Mouse (Mus musculus): ENCODE data around the gene Cox10.

The Cox10 gene

DNA sequence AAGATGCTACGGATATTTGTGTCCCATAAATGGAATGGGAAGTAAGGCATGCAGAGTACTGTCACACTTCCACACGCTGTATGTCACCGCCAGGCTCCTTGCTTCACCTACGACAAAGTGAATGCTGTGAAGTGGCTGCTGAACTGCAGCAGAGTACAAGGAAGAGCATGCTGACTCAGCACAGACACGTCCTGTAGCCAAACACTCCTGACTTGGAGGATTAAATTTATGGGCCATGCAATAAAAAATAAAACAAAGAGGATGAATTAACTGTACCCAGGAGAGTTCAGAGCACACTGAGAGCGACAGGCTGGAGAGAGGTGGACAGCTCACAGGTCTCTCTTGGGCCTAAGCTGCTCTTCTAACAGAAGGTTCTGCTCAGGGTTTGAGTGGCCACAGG is 79.8 kb downstream of the Cox10 start:
- no peak for DNase-seq (ENCODE audit: low spot score)

DNA sequence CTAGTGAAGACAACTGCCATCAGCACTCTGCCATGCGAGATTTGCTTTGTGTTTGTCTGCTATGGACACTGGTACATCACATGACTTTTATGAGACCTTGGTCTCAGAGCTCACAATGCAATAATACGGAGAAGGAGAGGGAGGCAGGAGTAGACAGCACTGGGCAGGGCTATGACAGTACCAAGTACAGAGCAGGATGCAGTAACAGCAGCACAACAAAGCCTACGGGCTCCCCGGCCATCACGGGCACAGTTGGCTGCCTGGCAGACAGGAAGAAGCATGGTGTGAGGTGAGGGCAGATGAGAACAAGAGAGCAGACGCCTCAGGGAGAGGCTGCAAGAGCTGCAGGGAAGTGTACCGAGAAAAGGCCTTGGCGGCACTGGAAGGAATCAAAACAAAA is 87.3 kb downstream of the Cox10 start:
- DNase-seq (ENCODE audit: low spot score) = no peak

DNA sequence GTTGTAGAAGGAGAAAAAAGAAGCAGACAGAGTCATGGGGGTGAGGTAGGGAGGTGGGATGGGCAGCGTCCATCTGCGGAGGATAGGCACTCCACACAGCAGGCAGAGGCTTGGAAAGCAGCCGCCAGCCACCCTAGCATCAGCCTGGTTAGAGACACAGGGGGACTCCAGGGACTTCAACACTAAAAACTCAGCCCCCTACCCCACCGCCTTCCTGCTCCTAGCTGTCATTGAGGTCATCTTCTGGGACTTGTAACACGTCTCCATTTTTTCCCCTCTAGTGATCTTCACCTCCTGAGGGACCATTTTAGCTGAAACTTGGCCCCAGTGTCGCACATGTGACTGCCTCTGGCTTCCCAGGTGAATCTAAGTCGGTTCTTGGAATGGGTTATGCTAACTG is 88.5 kb downstream of the Cox10 start:
- DNase-seq (ENCODE audit: low spot score) = no peak

DNA sequence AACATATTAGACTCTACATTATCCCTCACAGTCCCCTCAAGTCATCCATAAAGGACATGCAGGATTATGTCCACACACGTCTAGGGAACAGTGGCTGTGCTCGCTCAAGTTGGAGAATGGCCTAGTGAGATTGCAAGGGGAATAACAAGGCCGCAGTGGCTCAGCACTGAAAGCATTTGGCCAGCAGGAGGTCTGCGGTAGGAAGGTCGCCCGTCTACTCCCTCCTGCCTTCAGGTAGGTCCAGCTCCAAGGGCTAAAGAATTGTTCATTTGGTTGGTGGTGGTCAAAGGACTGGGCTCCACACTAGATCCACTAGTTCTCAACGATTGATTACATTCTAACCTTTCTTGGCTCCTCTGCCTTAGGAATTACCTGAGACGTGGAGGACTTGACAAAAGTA is 89.0 kb downstream of the Cox10 start:
- no peak for DNase-seq (ENCODE audit: low spot score)

DNA sequence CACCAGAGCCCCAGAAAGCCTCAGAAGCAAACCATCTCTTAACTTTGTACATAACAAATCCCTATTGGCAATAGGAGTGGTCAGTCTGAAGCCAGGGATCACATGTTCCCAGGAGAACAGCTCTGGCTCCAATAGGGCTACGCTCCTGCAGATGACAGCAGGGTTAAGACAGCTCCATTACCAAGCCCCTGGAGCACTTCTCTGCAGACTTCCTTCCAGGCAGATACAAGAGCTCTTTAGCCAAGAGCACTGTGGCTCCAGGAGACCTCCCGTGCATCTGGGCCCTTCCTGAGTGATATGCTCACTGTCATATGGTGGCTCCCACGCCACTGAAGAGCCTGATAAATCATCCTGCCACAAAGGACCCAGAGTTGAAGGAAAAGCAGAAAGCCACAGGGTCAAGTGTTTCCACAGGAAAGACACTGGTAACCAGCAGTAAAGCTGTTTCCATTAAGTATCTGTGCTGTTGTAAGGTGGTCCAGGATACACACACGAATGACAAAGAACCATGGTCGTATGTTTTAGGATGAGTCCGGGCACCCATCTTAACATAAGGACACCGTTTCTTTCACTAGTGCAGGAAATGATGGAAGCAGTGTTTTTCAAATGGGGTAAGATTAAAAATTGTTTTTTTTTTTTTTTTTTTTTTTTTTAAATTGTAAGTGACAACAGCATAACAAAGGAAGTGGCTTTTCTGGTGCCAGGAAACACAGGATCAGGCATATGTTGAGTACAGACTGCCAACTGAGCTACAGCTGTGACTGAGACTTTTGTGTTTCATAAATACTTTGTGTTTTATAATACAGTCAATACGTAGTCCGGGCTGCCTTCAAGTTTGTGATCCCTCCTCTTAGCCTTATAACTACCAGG is 90.0 kb downstream of the Cox10 start:
- no peak for DNase-seq (ENCODE audit: low spot score)

DNA sequence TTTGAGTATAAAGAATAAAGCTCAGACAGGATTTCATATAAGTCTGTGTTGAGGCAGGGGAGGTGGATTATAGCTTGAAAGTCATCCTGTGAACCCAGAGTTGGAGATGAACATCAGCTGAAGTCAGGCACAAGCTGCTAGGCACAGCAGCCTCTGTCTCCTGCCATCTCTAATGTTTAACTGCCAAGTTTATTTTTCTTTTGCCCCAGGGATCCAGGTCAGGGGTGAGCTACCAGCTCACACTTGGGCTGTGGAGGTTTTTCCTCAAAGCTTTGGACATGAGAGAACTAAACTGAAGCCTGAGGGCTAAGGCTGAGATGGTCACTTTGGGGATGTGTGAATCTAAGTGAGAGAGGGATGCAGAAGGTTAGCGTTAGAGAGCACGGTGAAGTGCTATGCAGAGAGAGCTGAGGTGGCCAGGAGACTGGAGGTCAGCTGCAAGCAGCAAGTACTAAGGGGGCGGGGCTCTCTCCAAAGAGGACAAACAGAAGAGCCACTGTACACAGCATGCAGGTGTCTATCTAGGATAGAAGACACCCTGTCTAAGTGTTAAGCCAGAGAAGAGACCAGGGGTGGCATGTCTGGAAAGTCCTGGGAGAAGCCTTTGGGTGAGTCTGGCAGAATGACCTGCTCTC is 91.1 kb downstream of the Cox10 start:
- DNase-seq (ENCODE audit: low spot score) = no peak

DNA sequence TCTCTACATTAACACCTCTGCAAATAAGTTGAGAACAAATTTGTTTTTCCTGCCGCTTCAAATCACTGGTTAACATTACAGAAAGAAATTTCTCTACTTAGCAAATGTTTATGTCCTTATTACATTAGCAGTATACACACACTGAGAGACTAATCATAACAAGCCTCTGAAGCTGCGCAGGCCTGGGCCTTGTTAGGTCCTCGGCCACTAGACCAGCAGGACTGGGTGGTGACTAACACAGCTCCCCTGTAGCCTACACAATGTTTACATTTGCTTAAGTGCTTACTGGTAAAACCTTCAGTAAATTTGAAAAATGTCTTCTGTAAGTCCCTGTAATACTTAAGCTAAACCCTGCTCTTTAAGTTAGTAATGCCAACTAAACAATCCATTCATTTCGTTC is 92.6 kb downstream of the Cox10 start:
- no peak for DNase-seq (ENCODE audit: low spot score)

DNA sequence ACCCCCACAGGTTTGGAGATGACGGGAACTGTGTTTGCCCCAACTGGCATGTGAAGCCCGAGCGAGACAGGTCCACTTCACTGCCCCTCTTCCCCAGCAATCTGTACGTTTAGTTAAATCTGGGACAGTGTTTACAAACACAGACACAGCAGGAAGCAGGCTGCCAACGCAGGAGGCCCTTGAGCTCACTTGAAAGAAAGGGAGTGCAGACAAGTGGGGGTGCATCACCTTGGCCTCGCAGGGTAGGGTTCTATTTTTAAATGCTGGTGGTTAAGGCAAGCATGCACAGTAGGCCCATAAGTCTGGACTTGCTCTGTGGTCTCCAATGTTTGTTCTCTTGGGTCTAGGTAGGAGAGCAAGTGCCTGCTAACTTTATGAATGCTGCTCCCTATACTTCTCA is 93.8 kb downstream of the Cox10 start:
- no peak for DNase-seq (ENCODE audit: low spot score)

DNA sequence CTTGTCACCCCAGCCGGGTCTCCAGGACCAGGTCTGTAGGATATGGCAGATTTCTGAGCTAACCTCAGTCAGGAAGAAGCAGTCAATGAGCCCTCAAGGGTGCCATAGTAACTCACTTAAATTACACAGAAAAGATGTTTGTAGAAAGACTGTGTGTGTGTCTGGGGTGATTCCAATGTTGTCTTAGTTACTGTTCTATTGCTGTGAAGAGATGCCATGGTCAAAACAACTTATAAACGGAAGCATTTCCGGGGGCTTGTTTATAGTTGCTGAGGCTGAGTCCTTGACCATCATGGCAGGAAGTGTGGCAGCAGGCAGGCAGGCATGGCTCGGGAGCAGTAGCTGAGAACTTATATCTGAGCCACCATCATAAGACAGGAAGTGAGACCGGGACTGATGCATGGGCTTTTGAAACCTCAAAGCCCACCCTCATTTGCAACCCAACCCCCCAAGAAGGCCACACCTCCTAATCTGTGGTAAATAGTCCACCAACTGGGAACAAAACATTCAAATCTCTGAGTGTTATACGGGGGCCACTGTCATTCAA is 94.6 kb downstream of the Cox10 start:
- no peak for DNase-seq (ENCODE audit: low spot score)

DNA sequence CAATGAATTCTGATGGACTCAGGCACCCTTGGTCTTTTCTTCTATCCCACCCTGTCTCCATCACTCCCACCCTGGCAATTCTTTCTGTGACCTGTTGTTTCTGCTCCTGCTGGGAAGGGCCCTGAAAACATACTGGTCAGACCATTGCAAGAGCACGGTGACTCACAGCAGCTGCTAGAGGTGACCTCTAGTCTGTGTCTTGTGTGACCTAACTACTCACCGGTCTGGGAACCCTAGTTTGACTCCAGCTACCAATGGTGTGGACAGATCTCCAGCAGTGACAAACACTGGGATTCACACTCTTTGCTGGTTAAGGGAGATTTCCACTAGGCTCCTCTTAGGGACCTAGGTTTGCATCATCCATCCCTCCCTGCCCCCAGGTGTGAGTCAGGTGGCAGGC is 101.5 kb downstream of the Cox10 start:
- DNase-seq (ENCODE audit: low spot score) = no peak

DNA sequence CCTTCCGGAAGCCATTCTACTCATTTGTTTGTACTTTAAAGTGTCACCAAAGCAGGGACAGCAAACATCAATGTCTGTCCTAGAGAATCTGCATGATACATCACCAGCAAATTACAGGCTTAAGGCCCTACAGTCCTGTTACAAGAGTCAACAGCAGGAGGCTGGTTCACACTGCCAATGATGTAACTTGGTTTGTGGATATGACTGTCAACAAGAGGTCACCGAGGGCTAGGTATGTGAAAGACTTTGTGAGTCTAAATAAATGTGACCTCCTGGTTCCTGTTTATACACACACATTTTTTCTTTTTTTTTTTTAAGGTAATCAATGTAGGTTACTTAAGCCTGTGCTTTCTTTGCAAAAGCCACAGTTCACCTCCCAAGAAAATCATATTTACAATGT is 102.5 kb downstream of the Cox10 start:
- no peak for DNase-seq (ENCODE audit: low spot score)

DNA sequence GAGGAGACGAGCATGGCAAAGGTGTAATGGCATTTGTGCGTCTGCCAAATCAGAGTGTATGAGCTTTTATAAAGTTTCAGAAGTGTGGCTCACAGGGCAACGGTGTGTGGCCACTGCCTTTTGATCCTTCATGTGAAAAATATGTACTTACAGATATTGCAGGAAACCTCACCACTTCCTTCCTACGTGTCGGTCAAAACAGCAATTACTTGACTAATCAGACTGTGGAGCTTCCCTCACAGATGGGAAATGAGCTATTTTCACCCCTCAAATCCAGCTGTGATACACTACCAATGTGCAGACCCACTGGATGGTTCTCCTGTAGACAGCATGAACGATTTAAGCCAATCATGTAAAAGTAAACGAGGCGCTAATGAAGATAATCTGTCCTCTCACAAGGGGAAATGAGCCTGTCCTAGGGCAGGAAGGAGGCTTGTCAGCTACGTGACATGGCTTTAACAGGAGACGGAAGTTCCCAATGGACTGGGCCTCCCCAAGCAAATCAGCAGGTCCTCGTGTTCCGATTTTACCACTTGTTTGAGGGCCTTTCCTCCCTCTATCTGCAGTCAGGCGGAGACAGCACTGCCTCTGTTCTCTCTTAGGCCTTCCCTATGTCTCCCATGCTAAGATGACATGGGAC is 103.9 kb downstream of the Cox10 start:
- no peak for DNase-seq (ENCODE audit: low spot score)

DNA sequence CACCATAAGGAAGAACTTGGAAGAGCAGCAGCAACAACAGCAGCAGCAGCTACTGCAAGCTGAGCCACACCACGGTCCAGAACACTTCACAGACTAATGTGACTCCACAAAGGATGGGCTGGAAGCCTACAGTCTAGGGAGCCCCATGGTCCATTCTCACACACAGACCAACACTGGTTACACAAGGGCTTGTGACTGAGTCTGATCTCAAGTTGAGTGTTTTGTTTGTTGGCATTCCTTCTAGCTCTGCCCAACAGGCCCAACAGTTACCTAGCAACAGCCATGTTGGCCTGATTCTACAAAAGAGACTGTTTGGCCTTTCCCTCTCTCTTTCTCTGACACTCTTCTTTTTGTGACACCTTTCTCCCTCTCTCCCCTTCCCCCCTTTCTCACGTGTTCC is 105.3 kb downstream of the Cox10 start:
- no peak for DNase-seq (ENCODE audit: low spot score)

DNA sequence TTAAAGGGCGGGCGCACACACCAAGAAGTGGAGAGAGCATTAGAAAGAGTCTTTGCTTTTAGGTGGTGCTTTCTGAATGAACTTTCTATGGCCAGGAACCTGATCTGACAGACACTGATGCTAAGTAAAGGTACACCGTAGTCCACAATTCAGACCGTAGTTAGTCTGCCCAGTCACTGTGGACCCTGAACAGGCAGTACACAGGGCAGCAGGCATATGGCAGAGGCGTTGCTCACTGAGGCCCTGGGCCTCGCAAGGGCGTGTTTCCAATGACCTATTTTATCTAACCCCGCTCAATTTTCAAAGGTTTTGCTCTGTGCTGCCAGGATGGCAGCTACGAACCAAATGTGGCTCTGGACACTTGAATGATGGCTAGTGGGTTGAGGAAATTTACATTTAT is 107.8 kb downstream of the Cox10 start:
- no peak for DNase-seq (ENCODE audit: low spot score)

DNA sequence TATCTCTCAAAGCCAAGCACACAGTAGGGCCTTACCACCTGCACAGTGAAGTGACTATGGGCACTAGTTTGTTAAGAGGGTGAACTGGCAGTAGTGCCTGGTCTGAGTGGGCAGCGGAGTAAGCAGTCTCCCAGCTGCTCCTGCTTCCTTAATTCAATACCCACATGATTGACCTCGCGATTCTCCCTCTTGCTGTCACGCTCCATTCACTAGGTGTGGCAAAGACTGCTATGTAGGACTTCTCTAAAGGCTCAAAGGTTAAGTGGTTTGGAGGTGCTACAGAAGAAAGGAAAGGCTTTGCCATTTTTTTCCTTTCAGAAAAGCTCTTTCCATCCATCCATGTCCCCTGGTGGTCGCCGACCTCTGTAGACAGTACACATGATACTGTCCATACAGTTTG is 108.5 kb downstream of the Cox10 start:
- no peak for DNase-seq (ENCODE audit: low spot score)

DNA sequence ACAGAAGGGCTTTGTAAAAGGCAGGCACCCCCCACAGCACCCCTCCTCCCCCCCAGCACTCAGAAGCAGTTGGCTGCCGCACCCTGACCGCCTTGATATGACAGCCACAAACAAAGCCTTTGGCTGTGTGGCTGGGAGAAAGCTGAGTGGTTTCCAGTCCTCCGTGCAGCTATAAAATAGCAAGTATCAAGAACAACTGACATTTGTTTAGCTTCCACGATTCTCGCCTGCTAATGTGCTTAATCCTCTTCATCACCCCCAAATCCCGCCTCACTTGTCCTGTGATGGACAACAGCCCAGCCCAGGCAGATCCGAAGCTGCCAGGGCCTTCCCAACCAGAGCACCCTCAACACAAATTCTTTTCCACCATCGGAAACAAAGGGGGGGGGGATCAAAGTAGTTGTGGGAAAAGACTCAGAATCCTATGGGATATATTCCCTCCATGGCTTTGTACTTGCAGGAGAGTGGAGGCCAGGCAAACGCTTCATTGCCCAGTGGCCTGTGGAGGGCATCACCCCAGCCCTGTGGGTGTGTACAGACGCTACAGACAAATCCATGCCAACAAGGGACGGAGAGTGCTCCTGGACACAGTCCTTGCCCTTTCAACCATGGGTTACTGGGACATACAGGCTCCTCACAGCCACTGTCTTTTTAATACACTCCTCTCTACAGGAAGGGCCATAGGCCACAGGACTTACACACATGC is 109.9 kb downstream of the Cox10 start:
- no peak for DNase-seq (ENCODE audit: low spot score)

DNA sequence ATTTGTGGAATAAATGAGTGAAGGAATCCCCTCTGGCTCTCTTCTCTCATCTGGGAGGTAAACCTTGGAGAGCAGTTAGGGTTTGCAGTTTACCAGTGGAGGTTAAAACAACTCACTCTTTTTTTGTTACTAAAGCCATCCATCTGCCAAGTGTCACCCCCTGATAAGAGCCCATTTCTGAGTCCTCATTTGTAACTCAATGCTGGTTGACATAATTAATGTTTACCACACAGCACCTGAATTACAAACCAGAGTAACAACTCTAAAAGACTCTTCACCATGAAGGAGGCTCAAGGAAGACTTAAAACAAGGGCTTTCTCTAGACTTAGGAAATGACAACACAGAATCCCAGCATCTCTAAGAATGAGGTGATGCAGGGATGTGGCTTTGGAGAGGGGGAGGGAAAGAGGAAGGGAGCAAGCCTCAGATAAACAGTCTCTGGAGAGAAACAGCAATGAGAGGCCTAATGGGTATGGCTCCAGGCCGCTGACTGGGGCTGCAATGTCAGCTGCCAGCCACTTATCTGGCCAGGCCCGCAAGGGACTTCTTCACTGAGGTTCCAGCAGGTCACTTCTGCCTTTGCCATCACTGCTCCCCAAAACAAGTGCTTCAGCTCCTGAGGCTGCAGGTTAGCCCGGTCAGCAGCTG is 110.8 kb downstream of the Cox10 start:
- no peak for DNase-seq (ENCODE audit: low spot score)

DNA sequence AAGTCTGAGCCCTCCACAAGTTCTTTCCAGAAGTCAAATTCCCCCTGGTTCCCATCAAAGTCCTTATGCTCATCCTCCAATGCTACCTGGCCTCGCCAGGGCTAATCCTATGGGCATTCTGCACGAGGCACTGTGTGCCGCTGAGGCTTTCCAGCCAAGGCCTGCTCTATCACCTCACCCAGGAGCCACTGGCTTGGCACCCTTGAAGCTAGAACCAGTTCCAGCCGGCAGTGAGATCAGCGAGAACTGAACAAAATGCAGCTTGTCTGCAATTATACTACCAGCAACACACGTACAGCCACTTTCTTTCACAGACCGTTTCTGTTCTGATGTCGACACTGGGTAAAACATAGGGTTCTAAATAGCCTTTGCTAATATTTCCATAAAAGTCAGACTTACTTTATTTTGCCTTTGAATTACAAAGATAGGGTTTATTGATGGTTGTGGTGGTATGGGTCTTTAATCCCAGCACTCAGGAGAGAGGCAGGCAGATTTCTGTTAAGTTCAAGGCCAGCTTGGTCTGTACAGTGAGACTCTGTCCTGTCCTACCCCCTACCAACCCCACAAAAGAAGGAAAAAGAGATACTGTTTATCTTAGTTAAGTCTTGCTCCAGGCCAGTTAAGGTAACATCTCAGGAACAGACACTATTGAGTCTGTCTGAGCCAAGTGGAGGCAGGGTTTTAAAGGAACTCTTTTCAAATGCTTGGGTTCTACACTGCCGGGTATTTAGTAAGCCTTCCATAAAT is 111.5 kb downstream of the Cox10 start:
- no peak for DNase-seq (ENCODE audit: low spot score)

DNA sequence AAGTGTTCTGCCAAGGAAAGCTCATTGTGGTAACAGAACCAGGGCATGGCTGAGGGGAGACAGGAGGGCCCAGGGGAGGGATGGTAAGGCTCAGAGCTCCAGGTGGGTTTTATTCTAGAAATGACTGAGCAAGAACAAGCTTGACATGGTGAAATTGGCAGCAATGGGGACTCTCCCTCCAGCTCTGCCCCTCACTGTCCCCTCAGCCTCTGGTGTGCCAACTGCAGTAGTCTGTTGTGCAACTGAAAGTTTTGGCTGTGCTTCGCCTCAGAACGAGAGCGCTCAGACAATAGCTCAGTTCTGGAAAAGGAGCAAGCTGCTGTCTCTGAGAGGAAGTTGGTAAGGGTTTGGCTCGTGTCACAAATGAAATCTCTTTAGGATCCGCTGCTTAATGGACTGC is 113.8 kb downstream of the Cox10 start:
- no peak for DNase-seq (ENCODE audit: low spot score)

DNA sequence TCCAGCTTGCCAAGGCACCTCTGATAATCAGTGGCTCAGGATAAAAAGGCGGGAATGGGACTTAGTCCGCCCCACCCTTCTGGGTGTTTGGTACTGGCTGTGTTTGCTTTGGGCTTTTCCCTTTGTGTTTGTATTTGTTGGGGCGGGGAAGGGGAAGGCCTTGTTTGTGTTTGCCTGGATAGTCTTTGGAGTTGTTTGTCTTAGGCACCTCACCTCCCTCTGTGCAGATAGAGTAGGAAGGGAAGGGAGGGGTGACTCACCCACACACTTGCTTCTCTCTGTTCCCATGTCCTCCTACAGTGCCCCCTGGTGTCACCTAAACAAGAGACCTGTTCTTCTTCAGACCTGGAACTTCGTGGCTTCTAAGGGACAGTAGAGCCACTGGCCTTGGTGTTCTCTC is 122.1 kb downstream of the Cox10 start:
- no peak for DNase-seq (ENCODE audit: low spot score)

DNA sequence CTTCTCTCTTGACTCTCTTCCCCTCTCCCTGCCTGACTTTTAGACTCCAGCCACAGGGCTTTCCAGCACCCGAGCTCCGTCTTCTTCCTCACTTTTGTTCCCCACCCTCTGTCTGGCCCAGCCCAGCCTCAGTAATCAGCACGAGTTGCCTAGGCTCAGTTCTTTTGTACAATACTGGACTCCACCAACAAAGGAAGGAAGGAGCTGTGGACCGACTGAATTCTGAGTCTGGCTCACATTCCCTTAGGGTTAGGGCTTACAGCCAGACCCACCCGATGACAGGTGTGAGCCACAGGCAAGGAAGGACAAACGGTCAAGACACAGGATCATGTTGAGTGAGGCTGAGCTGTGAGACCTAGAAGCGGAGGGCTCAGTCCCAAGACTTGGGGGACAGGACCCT is 122.5 kb downstream of the Cox10 start:
- no peak for DNase-seq (ENCODE audit: low spot score)
